Mouse (Mus musculus): ENCODE data around the gene Impg2. TPM values are rescaled to one million over a fixed set of nuclear protein-coding genes. Genes with fewer than 3 reads are reported as not detected.

Impg2 gene
- 0.77 TPM for polyA plus RNA-seq (2015; fragmentation: Illumina TruSeq; extraction: RNeasy Lipid Tissue Mini Kit (QIAGEN cat#74804); ENCODE audit: low read depth, low replicate concordance)

GRCm38 (mm10) chr16:56204051-56204450 is at the start of gene Impg2:
Gene Impg2 (plus strand): TSS chr16:56204313.

Other genes starting within 250 kb of the Impg2 start
- gene Rpl24, start 238.0 kb upstream of the Impg2 start, polyA plus RNA-seq (2015; fragmentation: Illumina TruSeq; extraction: RNeasy Lipid Tissue Mini Kit (QIAGEN cat#74804); ENCODE audit: low read depth, low replicate concordance) = 704 TPM
- gene Zbtb11, start 230.4 kb upstream of the Impg2 start, polyA plus RNA-seq (2015; fragmentation: Illumina TruSeq; extraction: RNeasy Lipid Tissue Mini Kit (QIAGEN cat#74804); ENCODE audit: low read depth, low replicate concordance) = 34.9 TPM
- 214 TPM for gene Pcnp, start 174.6 kb upstream of the Impg2 start, polyA plus RNA-seq (2015; fragmentation: Illumina TruSeq; extraction: RNeasy Lipid Tissue Mini Kit (QIAGEN cat#74804); ENCODE audit: low read depth, low replicate concordance)
- 11.2 TPM for gene Trmt10c, start 166.5 kb upstream of the Impg2 start, polyA plus RNA-seq (2015; fragmentation: Illumina TruSeq; extraction: RNeasy Lipid Tissue Mini Kit (QIAGEN cat#74804); ENCODE audit: low read depth, low replicate concordance)
- 24.0 TPM for gene Senp7, start 156.0 kb upstream of the Impg2 start, polyA plus RNA-seq (2015; fragmentation: Illumina TruSeq; extraction: RNeasy Lipid Tissue Mini Kit (QIAGEN cat#74804); ENCODE audit: low read depth, low replicate concordance)